Mouse (Mus musculus) kidney, adult 2 months (tissue): Measurements from ENCODE around the gene Thnsl2. TPM values are rescaled to one million over a fixed set of nuclear protein-coding genes. Genes with fewer than 3 reads are reported as not detected.

Experiments
- DNase-seq: peaks from one replicate; pipeline ENCODE4 v3.0.0; 2021
- H3K27ac ChIP-seq: fragments of 200-500 bp; 2 replicates; pipeline ENCODE4 v1.5.1; 2012; ENCODE audit warnings: low read depth, low read length, control low read depth, inconsistent platforms; ENCODE audit not compliant: insufficient read depth
- H3K27me3 ChIP-seq: fragments of 200-500 bp; replicated peaks from 2 replicates; pipeline ENCODE4 v1.6.1; 2012; ENCODE audit warnings: mild to moderate bottlenecking, moderate library complexity, low read length, inconsistent platforms; ENCODE audit not compliant: control insufficient read depth, insufficient read depth
- H3K36me3 ChIP-seq: fragments of 200-500 bp; 2 replicates; pipeline ENCODE4 v1.6.1; 2012; ENCODE audit warnings: mild to moderate bottlenecking, moderate library complexity, low read length, inconsistent platforms; ENCODE audit not compliant: control insufficient read depth, insufficient read depth
- H3K4me1 ChIP-seq: fragments of 200-500 bp; 2 replicates; pipeline ENCODE4 v1.6.1; 2011; ENCODE audit warnings: low read length; ENCODE audit not compliant: control insufficient read depth, insufficient read depth
- H3K4me3 ChIP-seq: fragments of 200-500 bp; 2 replicates; pipeline ENCODE4 v1.5.1; 2011; ENCODE audit warnings: mild to moderate bottlenecking, low read depth, low read length, control low read depth; ENCODE audit not compliant: insufficient read depth
- CTCF ChIP-seq: fragments of 200-500 bp; conservative IDR thresholded peaks from 2 replicates; pipeline ENCODE4 v1.5.1; 2011; ENCODE audit warnings: low read depth, mild to moderate bottlenecking, control low read depth, low read length, moderate library complexity, mixed read lengths; ENCODE audit not compliant: insufficient read depth, insufficient read length
- POLR2A ChIP-seq: fragments of 200-500 bp; IDR thresholded peaks from one replicate; pipeline ENCODE4 v1.6.1; 2011; ENCODE audit warnings: low read depth, low read length, control low read depth
- WGBS: fragments of 180-500 bp; shearing (Covaris S2); methylation state at CpG from one replicate; pipeline ENCODE4 v1.1.7; 2018; 5-methylcytosine and 5-hydroxymethylcytosine counted together
- polyA plus RNA-seq: library from polyadenylated mRNA; depleted of rRNA; stranded (reverse); fragments of >200 nt; gene quantifications from 2 replicates; pipeline ENCODE4 v1.2.3, GENCODE M21; 2012; rRNA removed

Thnsl2 gene
- polyA plus RNA-seq, 1 experiment = 251 TPM

- Histone ChIP-seq H3K36me3 (no peaks in the 10 kb centered on the region), H3K4me3 (no peak overlapping the region), H3K27ac (no peak overlapping the region), H3K27me3 (no peaks in the 10 kb centered on the region), H3K4me1 (no peaks in the 10 kb centered on the region)
- 45% methylated on average over 11 of the region's 11 CpGs for WGBS
- TF ChIP-seq CTCF (no peak), POLR2A (no peak)
- DNase-seq = no peak
These were observed 62.2 kb downstream of the Thnsl2 start for GRCm38 (mm10) chr6:71082084-71082483.

- H3K4me1 ChIP-seq = no peaks in the 10 kb centered on the region
- no peak for DNase-seq
- H3K27ac ChIP-seq = no peak overlapping the region
- no peaks in the 10 kb centered on the region for H3K27me3 ChIP-seq
- no peak for TF ChIP-seq CTCF
- no peak for TF ChIP-seq POLR2A
- no peaks in the 10 kb centered on the region for H3K36me3 ChIP-seq
- no peak overlapping the region for H3K4me3 ChIP-seq
- 66% methylated on average over 6 of the region's 6 CpGs for WGBS
These were observed 63.0 kb downstream of the Thnsl2 start for GRCm38 (mm10) chr6:71081230-71081629.

Other genes starting within 250 kb of the Thnsl2 start
- gene Tex37, start 225.5 kb downstream of the Thnsl2 start, polyA plus RNA-seq = 0.39 TPM in 1 of 2 replicates, not detected in the other
- not detected in 2 replicates for gene Foxi3, start 187.9 kb downstream of the Thnsl2 start, polyA plus RNA-seq
- gene Fabp1, start 55.4 kb upstream of the Thnsl2 start, polyA plus RNA-seq = 3.2 and 8.3 TPM in 2 replicates
- 10.8 and 15.2 TPM in 2 replicates for gene Krcc1, start 127.2 kb upstream of the Thnsl2 start, polyA plus RNA-seq
- 0.57 and 2.3 TPM in 2 replicates for gene Smyd1, start 177.8 kb upstream of the Thnsl2 start, polyA plus RNA-seq
- gene Cd8b1, start 178.3 kb upstream of the Thnsl2 start, polyA plus RNA-seq = 0.14 and 5.7 TPM in 2 replicates
- 1.3 and 4.7 TPM in 2 replicates for gene Cd8a, start 229.0 kb upstream of the Thnsl2 start, polyA plus RNA-seq